Mouse (Mus musculus) midbrain, embryonic 16.5 days (tissue): Measurements from ENCODE around the gene Tiam1. TPM values are rescaled to one million over a fixed set of nuclear protein-coding genes. Genes with fewer than 3 reads are reported as not detected.
A peak's percentile ranks its signal among the peaks of the same experiment; 100 is the strongest.

Source experiments
- ATAC-seq: fragments of 200-750 bp; cut with Nextera tagmentation; 2 replicates; pipeline ENCODE4 v1.8.0; 2017; ENCODE audit warnings: moderate TSS enrichment
- H3K27ac ChIP-seq: fragments of 300-500 bp; sonication (generic); 2 replicates; pipeline ENCODE4 v1.5.1; 2014; ENCODE audit warnings: mild to moderate bottlenecking, low read length, mixed read lengths
- H3K27me3 ChIP-seq: fragments of 300-500 bp; sonication (generic); 2 replicates; pipeline ENCODE4 v1.6.1; 2014; ENCODE audit warnings: low read depth, low read length, mixed read lengths; ENCODE audit not compliant: control insufficient read depth, insufficient read depth
- H3K36me3 ChIP-seq: fragments of 300-500 bp; sonication (generic); 2 replicates; pipeline ENCODE4 v1.6.1; 2014; ENCODE audit warnings: mild to moderate bottlenecking, low read length, moderate library complexity, mixed read lengths; ENCODE audit not compliant: control insufficient read depth, insufficient read depth
- H3K4me1 ChIP-seq: fragments of 300-500 bp; sonication (generic); 2 replicates; pipeline ENCODE4 v1.6.1; 2014; ENCODE audit warnings: mild to moderate bottlenecking, low read length, mixed read lengths; ENCODE audit not compliant: control insufficient read depth, insufficient read depth
- H3K4me2 ChIP-seq: fragments of 300-500 bp; sonication (generic); 2 replicates; pipeline ENCODE4 v1.6.1; 2014; ENCODE audit warnings: mild to moderate bottlenecking, low read length, mixed read lengths
- H3K4me3 ChIP-seq: fragments of 300-500 bp; sonication (generic); 2 replicates; pipeline ENCODE4 v1.5.1; 2014; ENCODE audit warnings: low read depth, mild to moderate bottlenecking, low read length, moderate library complexity, mixed read lengths
- H3K9ac ChIP-seq: fragments of 300-500 bp; sonication (generic); 2 replicates; pipeline ENCODE4 v1.6.1; 2014; ENCODE audit warnings: low read depth, low read length, mixed read lengths
- H3K9me3 ChIP-seq: fragments of 300-500 bp; sonication (generic); replicated peaks from 2 replicates; pipeline ENCODE4 v1.6.1; 2014; ENCODE audit warnings: mild to moderate bottlenecking, low read length, mixed read lengths; ENCODE audit not compliant: control insufficient read depth, poor library complexity, severe bottlenecking
- WGBS: fragments of 180-500 bp; shearing (Covaris S2); extraction: QIAGEN DNeasy Blood & Tissue Kit; methylation state at CpG from one replicate; pipeline ENCODE4 v1.1.7; 2014; 5-methylcytosine and 5-hydroxymethylcytosine counted together
- polyA plus RNA-seq: library from polyadenylated mRNA; unstranded; fragments of >200 nt; fragmentation: Nextera tagmentation; extraction: Ambion mirVana; gene quantifications from 2 replicates; pipeline ENCODE4 v1.2.1, GENCODE M21; 2015

Tiam1 gene
- polyA plus RNA-seq, 1 experiment from 2014 or later: 23.5 TPM

GRCm38 (mm10) chr16:90177425-90177824 lies 33.9 kb upstream of the Tiam1 start:
- WGBS: 72% methylated on average over 8 of the region's 8 CpGs
- no peaks in the 10 kb centered on the region for H3K9me3 ChIP-seq
- ATAC-seq: no peak
- no peak overlapping the region for H3K4me3 ChIP-seq
- no peak overlapping the region for H3K9ac ChIP-seq
- no peak overlapping the region for H3K4me2 ChIP-seq
- no peaks in the 10 kb centered on the region for H3K27me3 ChIP-seq
- no peaks in the 10 kb centered on the region for H3K36me3 ChIP-seq
- no peak overlapping the region for H3K27ac ChIP-seq
- H3K4me1 ChIP-seq: peaks cover 12% of the 10 kb centered on the region

- Histone ChIP-seq H3K4me1 (peaks cover 13% of the 10 kb centered on the region), H3K36me3 (no peaks in the 10 kb centered on the region), H3K4me2 (peak overlapping the region; percentile 30), H3K4me3 (no peak overlapping the region), H3K9ac (no peak overlapping the region), H3K27ac (peak overlapping the region; percentile 57), H3K27me3 (no peaks in the 10 kb centered on the region), H3K9me3 (no peaks in the 10 kb centered on the region)
- ATAC-seq: peak; percentile 88
- 14% methylated on average over 10 of the region's 10 CpGs for WGBS
Observed at GRCm38 (mm10) chr16:90176472-90176871, 32.9 kb upstream of the Tiam1 start.

GRCm38 (mm10) chr16:90171416-90171815 lies 27.8 kb upstream of the Tiam1 start:
- Histone ChIP-seq H3K4me2 (peak overlapping the region; percentile 13; the same call in 1 of the 2 replicates), H3K4me1 (peaks cover 14% of the 10 kb centered on the region), H3K27me3 (no peaks in the 10 kb centered on the region), H3K9me3 (no peaks in the 10 kb centered on the region), H3K27ac (no peak overlapping the region), H3K4me3 (no peak overlapping the region), H3K9ac (no peak overlapping the region), H3K36me3 (no peaks in the 10 kb centered on the region)
- whole genome bisulfite sequencing: 20% methylated on average over 8 of the region's 8 CpGs
- ATAC-seq: peak; percentile 78

- peaks cover 8% of the 10 kb centered on the region; the same call in 1 of the 2 replicates for H3K4me1 ChIP-seq
- H3K27ac ChIP-seq: no peak overlapping the region
- no peaks in the 10 kb centered on the region for H3K9me3 ChIP-seq
- no peaks in the 10 kb centered on the region for H3K36me3 ChIP-seq
- no peak for ATAC-seq
- 96% methylated on average over 1 of the region's 1 CpGs for WGBS
- no peak overlapping the region for H3K9ac ChIP-seq
- H3K27me3 ChIP-seq: no peaks in the 10 kb centered on the region
- H3K4me2 ChIP-seq: no peak overlapping the region
- H3K4me3 ChIP-seq: no peak overlapping the region
Observed at GRCm38 (mm10) chr16:90170676-90171075, 27.1 kb upstream of the Tiam1 start.

GRCm38 (mm10) chr16:90169863-90170630 lies 26.5 kb upstream of the Tiam1 start:
- H3K27me3 ChIP-seq: no peaks in the 10 kb centered on the region
- H3K4me2 ChIP-seq: no peak overlapping the region
- no peak overlapping the region for H3K4me3 ChIP-seq
- ATAC-seq: no peak
- H3K27ac ChIP-seq: no peak overlapping the region
- no peak overlapping the region for H3K9ac ChIP-seq
- no peaks in the 10 kb centered on the region for H3K36me3 ChIP-seq
- no peaks in the 10 kb centered on the region for H3K9me3 ChIP-seq
- peaks cover 8% of the 10 kb centered on the region; the same call in 1 of the 2 replicates for H3K4me1 ChIP-seq
- 54% methylated on average over 13 of the region's 13 CpGs for WGBS

DNA sequence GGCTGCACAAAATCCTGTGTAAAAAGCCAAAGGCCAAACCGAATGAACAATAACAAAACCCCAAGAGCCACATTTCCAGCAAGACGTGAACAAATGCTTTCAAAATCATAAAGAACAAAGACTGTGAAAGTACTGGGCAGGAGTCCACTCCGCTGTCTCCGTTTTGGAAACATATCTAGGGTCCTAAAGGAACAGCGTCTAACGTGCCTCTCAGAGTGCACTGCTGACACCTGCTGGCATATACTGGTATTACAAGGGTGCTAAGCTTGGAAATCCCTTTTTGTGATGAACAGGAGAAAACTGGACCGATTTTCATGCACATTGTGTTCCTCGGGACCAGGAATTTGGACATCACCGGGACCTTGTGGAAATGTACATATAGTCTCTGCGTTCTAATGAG lies 24.1 kb upstream of the Tiam1 start:
- no peaks in the 10 kb centered on the region for H3K9me3 ChIP-seq
- no peaks in the 10 kb centered on the region for H3K36me3 ChIP-seq
- no peak overlapping the region for H3K4me3 ChIP-seq
- H3K9ac ChIP-seq: no peak overlapping the region
- H3K27ac ChIP-seq: no peak overlapping the region
- H3K27me3 ChIP-seq: no peaks in the 10 kb centered on the region
- WGBS: 30% methylated on average over 10 of the region's 10 CpGs
- no peak for ATAC-seq
- no peak overlapping the region for H3K4me2 ChIP-seq
- H3K4me1 ChIP-seq: peaks cover 8% of the 10 kb centered on the region; the same call in 1 of the 2 replicates

- 44% methylated on average over 2 of the region's 2 CpGs for WGBS
- Histone ChIP-seq H3K9ac (no peak overlapping the region), H3K27me3 (no peaks in the 10 kb centered on the region), H3K9me3 (no peaks in the 10 kb centered on the region), H3K36me3 (no peaks in the 10 kb centered on the region), H3K27ac (no peak overlapping the region), H3K4me1 (0 out of 2 replicates have a peak, but pooled peaks cover 4% of the 10 kb centered on the region), H3K4me2 (no peak overlapping the region), H3K4me3 (no peak overlapping the region)
- no peak for ATAC-seq
Observed at GRCm38 (mm10) chr16:90165435-90165834, 21.9 kb upstream of the Tiam1 start.

GRCm38 (mm10) chr16:90164942-90165341 lies 21.4 kb upstream of the Tiam1 start:
- Histone ChIP-seq H3K9ac (no peak overlapping the region), H3K4me3 (no peak overlapping the region), H3K4me2 (no peak overlapping the region), H3K4me1 (no peaks in the 10 kb centered on the region), H3K36me3 (no peaks in the 10 kb centered on the region), H3K27ac (no peak overlapping the region), H3K27me3 (no peaks in the 10 kb centered on the region), H3K9me3 (no peaks in the 10 kb centered on the region)
- 93% methylated on average over 11 of the region's 11 CpGs for WGBS
- no peak for ATAC-seq

- Histone ChIP-seq H3K9me3 (no peaks in the 10 kb centered on the region), H3K4me3 (no peak overlapping the region), H3K4me1 (no peaks in the 10 kb centered on the region), H3K9ac (no peak overlapping the region), H3K4me2 (no peak overlapping the region), H3K27ac (no peak overlapping the region), H3K36me3 (no peaks in the 10 kb centered on the region), H3K27me3 (no peaks in the 10 kb centered on the region)
- WGBS: 52% methylated on average over 7 of the region's 7 CpGs
- ATAC-seq: 0 out of 2 replicates have a peak, but pooled peaks have one; percentile 51
Observed at GRCm38 (mm10) chr16:90155080-90155479, 11.5 kb upstream of the Tiam1 start.
